Mouse (Mus musculus) embryonic fibroblast, embryonic 13.5 days (primary cell): ENCODE results near the gene Lmbr1l.

Source experiments
- CTCF ChIP-seq: IDR thresholded peaks from 2 replicates; pipeline ENCODE4 v1.5.1; 2011; ENCODE audit warnings: mild to moderate bottlenecking, control low read depth, low read length, moderate library complexity, borderline replicate concordance; ENCODE audit not compliant: insufficient read depth
- POLR2A ChIP-seq: IDR thresholded peaks from 2 replicates; pipeline ENCODE4 v1.6.1; 2011; ENCODE audit warnings: low read depth, mild to moderate bottlenecking, control low read depth, low read length, moderate library complexity

DNA sequence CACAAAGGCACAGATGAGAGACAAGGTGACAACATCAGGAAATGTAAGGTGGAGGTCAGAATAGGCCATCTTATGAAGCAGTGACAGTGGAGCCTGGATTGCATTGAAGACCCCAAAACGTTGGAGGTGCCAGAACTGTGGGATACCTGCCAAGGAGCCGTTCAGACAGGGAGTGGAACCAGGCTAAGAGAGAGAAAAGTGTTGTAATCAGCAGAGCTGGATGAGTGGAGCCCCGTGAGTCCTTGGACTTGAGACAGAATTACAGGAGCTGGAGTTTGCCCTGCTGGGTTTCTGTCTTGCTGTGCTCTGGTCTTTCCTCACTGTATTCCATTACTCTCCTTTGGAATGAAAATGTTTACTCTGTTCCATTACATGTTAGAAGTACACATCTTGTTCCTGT is 4.5 kb upstream of the Lmbr1l start:
- TF ChIP-seq POLR2A (no peak), CTCF (no peak)
